Mouse (Mus musculus): ENCODE measurements around the gene Ptpn13.

The Ptpn13 gene

GRCm38 (mm10) chr5:103422609-103423008 is 2.4 kb upstream of the Ptpn13 start:
- no peak for DNase-seq (ENCODE audit: low read depth, low spot score)

GRCm38 (mm10) chr5:103423305-103423926 is 1.6 kb upstream of the Ptpn13 start:
- no peak for DNase-seq (ENCODE audit: low read depth, low spot score)

- DNase-seq (ENCODE audit: low read depth, low spot score), result no peak
These were observed 1.1 kb upstream of the Ptpn13 start for GRCm38 (mm10) chr5:103423927-103424315.

- peak; percentile 18 for DNase-seq (ENCODE audit: low read depth, low spot score)
These were observed 505 bp downstream of the Ptpn13 start for GRCm38 (mm10) chr5:103425363-103426031.

- no peak for DNase-seq (ENCODE audit: low read depth, low spot score)
These were observed 1.3 kb downstream of the Ptpn13 start for GRCm38 (mm10) chr5:103426250-103426649.

GRCm38 (mm10) chr5:103430986-103431385 is 6.0 kb downstream of the Ptpn13 start:
- DNase-seq (ENCODE audit: low read depth, low spot score), result no peak

- DNase-seq (ENCODE audit: low read depth, low spot score), result no peak
These were observed 6.5 kb downstream of the Ptpn13 start for GRCm38 (mm10) chr5:103431479-103431878.

GRCm38 (mm10) chr5:103436039-103436944 is 11.3 kb downstream of the Ptpn13 start:
- DNase-seq (ENCODE audit: low read depth, low spot score), result no peak

GRCm38 (mm10) chr5:103437714-103438113 is 12.7 kb downstream of the Ptpn13 start:
- no peak for DNase-seq (ENCODE audit: low read depth, low spot score)

GRCm38 (mm10) chr5:103439171-103439570 is 14.2 kb downstream of the Ptpn13 start:
- no peak for DNase-seq (ENCODE audit: low read depth, low spot score)

GRCm38 (mm10) chr5:103440418-103441276 is 15.7 kb downstream of the Ptpn13 start:
- no peak for DNase-seq (ENCODE audit: low read depth, low spot score)

GRCm38 (mm10) chr5:103441706-103442105 is 16.7 kb downstream of the Ptpn13 start:
- DNase-seq (ENCODE audit: low read depth, low spot score), result no peak

- no peak for DNase-seq (ENCODE audit: low read depth, low spot score)
These were observed 17.3 kb downstream of the Ptpn13 start for GRCm38 (mm10) chr5:103442269-103442688.

- DNase-seq (ENCODE audit: low read depth, low spot score), result no peak
These were observed 17.9 kb downstream of the Ptpn13 start for GRCm38 (mm10) chr5:103442921-103443320.

GRCm38 (mm10) chr5:103445383-103445782 is 20.4 kb downstream of the Ptpn13 start:
- no peak for DNase-seq (ENCODE audit: low read depth, low spot score)

GRCm38 (mm10) chr5:103447806-103448416 is 22.9 kb downstream of the Ptpn13 start:
- no peak for DNase-seq (ENCODE audit: low read depth, low spot score)

- DNase-seq (ENCODE audit: low read depth, low spot score), result no peak
These were observed 23.5 kb downstream of the Ptpn13 start for GRCm38 (mm10) chr5:103448470-103448869.

GRCm38 (mm10) chr5:103450663-103451062 is 25.7 kb downstream of the Ptpn13 start:
- no peak for DNase-seq (ENCODE audit: low read depth, low spot score)

GRCm38 (mm10) chr5:103453361-103454140 is 28.6 kb downstream of the Ptpn13 start:
- DNase-seq (ENCODE audit: low read depth, low spot score), result no peak

GRCm38 (mm10) chr5:103456794-103457193 is 31.8 kb downstream of the Ptpn13 start:
- DNase-seq (ENCODE audit: low read depth, low spot score), result no peak

Measured in skeletal muscle tissue, adult 2 months (tissue).